Mouse (Mus musculus) neural tube, embryonic 13.5 days (tissue): ENCODE measurements around the gene Arl5b. TPM values are rescaled to one million over a fixed set of nuclear protein-coding genes. Genes with fewer than 3 reads are reported as not detected.

Experiments
- ATAC-seq: fragments of 200-750 bp; cut with Nextera tagmentation; 2 replicates; pipeline ENCODE4 v1.8.0; 2017; ENCODE audit warnings: low read depth, mild to moderate bottlenecking, moderate TSS enrichment, moderate library complexity
- H3K27ac ChIP-seq: fragments of 300-500 bp; sonication (generic); replicated peaks from 2 replicates; pipeline ENCODE4 v1.5.1; 2015; ENCODE audit warnings: moderate library complexity, mild to moderate bottlenecking, inconsistent platforms
- H3K27me3 ChIP-seq: fragments of 300-500 bp; sonication (generic); 2 replicates; pipeline ENCODE4 v1.6.1; 2015; ENCODE audit warnings: mild to moderate bottlenecking, inconsistent platforms
- H3K36me3 ChIP-seq: fragments of 300-500 bp; sonication (generic); 2 replicates; pipeline ENCODE4 v1.6.1; 2015; ENCODE audit warnings: mild to moderate bottlenecking, inconsistent platforms
- H3K4me1 ChIP-seq: fragments of 300-500 bp; sonication (generic); replicated peaks from 2 replicates; pipeline ENCODE4 v1.6.1; 2015; ENCODE audit warnings: inconsistent platforms
- H3K4me2 ChIP-seq: fragments of 300-500 bp; sonication (generic); 2 replicates; pipeline ENCODE4 v1.6.1; 2015; ENCODE audit warnings: inconsistent platforms, mild to moderate bottlenecking, moderate library complexity
- H3K4me3 ChIP-seq: fragments of 300-500 bp; sonication (generic); 2 replicates; pipeline ENCODE4 v1.5.1; 2015; ENCODE audit warnings: mild to moderate bottlenecking, inconsistent platforms
- H3K9ac ChIP-seq: fragments of 300-500 bp; sonication (generic); 2 replicates; pipeline ENCODE4 v1.6.1; 2015; ENCODE audit warnings: moderate library complexity, mild to moderate bottlenecking, inconsistent platforms
- H3K9me3 ChIP-seq: fragments of 300-500 bp; sonication (generic); 2 replicates; pipeline ENCODE4 v1.6.1; 2016; ENCODE audit warnings: inconsistent platforms
- WGBS: fragments of 180-500 bp; shearing (Covaris S2); methylation state at CpG from one replicate; pipeline ENCODE4 v1.1.7; 2015; 5-methylcytosine and 5-hydroxymethylcytosine counted together
- polyA plus RNA-seq: library from polyadenylated mRNA; unstranded; fragments of >200 nt; fragmentation: Nextera tagmentation; extraction: Ambion mirVana; gene quantifications from 2 replicates; pipeline ENCODE4 v1.2.1, GENCODE M21; 2015

The Arl5b gene
- polyA plus RNA-seq, 1 experiment from 2014 or later = 37.1 TPM

GRCm38 (mm10) chr2:15063815-15064214 lies 14.6 kb downstream of the Arl5b start:
- 82% methylated on average over 1 of the region's 1 CpGs for WGBS
- Histone ChIP-seq H3K4me1 (peaks cover 45% of the 10 kb centered on the region), H3K9ac (no peak overlapping the region), H3K27me3 (no peaks in the 10 kb centered on the region), H3K27ac (no peak overlapping the region), H3K4me2 (no peak overlapping the region), H3K36me3 (peaks cover 10% of the 10 kb centered on the region; the same call in 1 of the 2 replicates), H3K4me3 (no peak overlapping the region), H3K9me3 (no peaks in the 10 kb centered on the region)
- ATAC-seq = no peak

GRCm38 (mm10) chr2:15064380-15065269 lies 15.4 kb downstream of the Arl5b start:
- no peak for ATAC-seq
- H3K9ac ChIP-seq = no peak overlapping the region
- no peaks in the 10 kb centered on the region for H3K27me3 ChIP-seq
- peaks cover 16% of the 10 kb centered on the region; the same call in 1 of the 2 replicates for H3K36me3 ChIP-seq
- no peak overlapping the region for H3K4me2 ChIP-seq
- H3K27ac ChIP-seq = no peak overlapping the region
- peaks cover 43% of the 10 kb centered on the region for H3K4me1 ChIP-seq
- no peak overlapping the region for H3K4me3 ChIP-seq
- no peaks in the 10 kb centered on the region for H3K9me3 ChIP-seq
- 54% methylated on average over 7 of the region's 7 CpGs for WGBS

- Histone ChIP-seq H3K4me3 (no peak overlapping the region), H3K9me3 (no peaks in the 10 kb centered on the region), H3K9ac (no peak overlapping the region), H3K4me1 (peaks cover 42% of the 10 kb centered on the region), H3K27me3 (no peaks in the 10 kb centered on the region), H3K27ac (no peak overlapping the region), H3K4me2 (no peak overlapping the region), H3K36me3 (peaks cover 22% of the 10 kb centered on the region)
- WGBS = 77% methylated on average over 2 of the region's 2 CpGs
- ATAC-seq = no peak
Observed at GRCm38 (mm10) chr2:15065447-15065846, 16.3 kb downstream of the Arl5b start.

GRCm38 (mm10) chr2:15067091-15067490 lies 17.9 kb downstream of the Arl5b start:
- WGBS = 74% methylated on average over 5 of the region's 5 CpGs
- Histone ChIP-seq H3K36me3 (peaks cover 35% of the 10 kb centered on the region), H3K27ac (no peak overlapping the region), H3K4me2 (no peak overlapping the region), H3K4me1 (peaks cover 37% of the 10 kb centered on the region), H3K9me3 (no peaks in the 10 kb centered on the region), H3K27me3 (no peaks in the 10 kb centered on the region), H3K4me3 (no peak overlapping the region), H3K9ac (no peak overlapping the region)
- no peak for ATAC-seq

GRCm38 (mm10) chr2:15083702-15084101 lies 34.5 kb downstream of the Arl5b start:
- Histone ChIP-seq H3K27ac (no peak overlapping the region), H3K4me3 (no peak overlapping the region), H3K9ac (no peak overlapping the region), H3K9me3 (no peaks in the 10 kb centered on the region), H3K27me3 (no peaks in the 10 kb centered on the region), H3K4me1 (no peaks in the 10 kb centered on the region), H3K4me2 (no peak overlapping the region), H3K36me3 (peaks cover 42% of the 10 kb centered on the region)
- WGBS = 100% methylated on average over 2 of the region's 2 CpGs
- no peak for ATAC-seq

GRCm38 (mm10) chr2:15087308-15087707 lies 38.1 kb downstream of the Arl5b start:
- Histone ChIP-seq H3K4me3 (no peak overlapping the region), H3K27me3 (no peaks in the 10 kb centered on the region), H3K9ac (no peak overlapping the region), H3K4me2 (no peak overlapping the region), H3K36me3 (peaks cover 18% of the 10 kb centered on the region), H3K27ac (no peak overlapping the region), H3K4me1 (no peaks in the 10 kb centered on the region), H3K9me3 (no peaks in the 10 kb centered on the region)
- no peak for ATAC-seq
- WGBS = 92% methylated on average over 1 of the region's 1 CpGs

- H3K27ac ChIP-seq = no peak overlapping the region
- H3K9me3 ChIP-seq = no peaks in the 10 kb centered on the region
- ATAC-seq = no peak
- no peaks in the 10 kb centered on the region for H3K4me1 ChIP-seq
- no peak overlapping the region for H3K4me2 ChIP-seq
- no peaks in the 10 kb centered on the region for H3K36me3 ChIP-seq
- WGBS = 67% methylated on average over 3 of the region's 3 CpGs
- no peaks in the 10 kb centered on the region for H3K27me3 ChIP-seq
- H3K9ac ChIP-seq = no peak overlapping the region
- no peak overlapping the region for H3K4me3 ChIP-seq
Observed at GRCm38 (mm10) chr2:15096514-15097090, 47.4 kb downstream of the Arl5b start.

GRCm38 (mm10) chr2:15104386-15104785 lies 55.2 kb downstream of the Arl5b start:
- Histone ChIP-seq H3K4me1 (no peaks in the 10 kb centered on the region), H3K4me2 (no peak overlapping the region), H3K9ac (no peak overlapping the region), H3K27ac (no peak overlapping the region), H3K4me3 (no peak overlapping the region), H3K36me3 (no peaks in the 10 kb centered on the region), H3K9me3 (no peaks in the 10 kb centered on the region), H3K27me3 (no peaks in the 10 kb centered on the region)
- ATAC-seq = no peak
- WGBS = 71% methylated on average over 1 of the region's 1 CpGs

- no peaks in the 10 kb centered on the region for H3K27me3 ChIP-seq
- no peaks in the 10 kb centered on the region for H3K36me3 ChIP-seq
- no peaks in the 10 kb centered on the region for H3K9me3 ChIP-seq
- H3K4me3 ChIP-seq = no peak overlapping the region
- 42% methylated on average over 2 of the region's 2 CpGs for WGBS
- no peak overlapping the region for H3K9ac ChIP-seq
- H3K27ac ChIP-seq = no peak overlapping the region
- no peak for ATAC-seq
- no peak overlapping the region for H3K4me2 ChIP-seq
- H3K4me1 ChIP-seq = peaks cover 3% of the 10 kb centered on the region; the same call in 1 of the 2 replicates
Observed at GRCm38 (mm10) chr2:15111290-15111689, 62.1 kb downstream of the Arl5b start.

- Histone ChIP-seq H3K4me3 (no peak overlapping the region), H3K27ac (no peak overlapping the region), H3K4me2 (no peak overlapping the region), H3K9ac (no peak overlapping the region), H3K4me1 (peaks cover 3% of the 10 kb centered on the region; the same call in 1 of the 2 replicates), H3K36me3 (no peaks in the 10 kb centered on the region), H3K27me3 (no peaks in the 10 kb centered on the region), H3K9me3 (no peaks in the 10 kb centered on the region)
- WGBS = 32% methylated on average over 1 of the region's 1 CpGs
- ATAC-seq = no peak
Observed at GRCm38 (mm10) chr2:15111808-15112440, 62.7 kb downstream of the Arl5b start.

GRCm38 (mm10) chr2:15112741-15113140 lies 63.5 kb downstream of the Arl5b start:
- Histone ChIP-seq H3K9ac (no peak overlapping the region), H3K4me2 (no peak overlapping the region), H3K4me3 (no peak overlapping the region), H3K27me3 (no peaks in the 10 kb centered on the region), H3K9me3 (no peaks in the 10 kb centered on the region), H3K36me3 (no peaks in the 10 kb centered on the region), H3K27ac (no peak overlapping the region), H3K4me1 (peaks cover 3% of the 10 kb centered on the region; the same call in 1 of the 2 replicates)
- no peak for ATAC-seq
- WGBS = 88% methylated on average over 6 of the region's 6 CpGs

- H3K4me1 ChIP-seq = no peaks in the 10 kb centered on the region
- no peak overlapping the region for H3K4me3 ChIP-seq
- ATAC-seq = no peak
- H3K9me3 ChIP-seq = no peaks in the 10 kb centered on the region
- no peaks in the 10 kb centered on the region for H3K36me3 ChIP-seq
- H3K27ac ChIP-seq = no peak overlapping the region
- no peak overlapping the region for H3K9ac ChIP-seq
- WGBS = 94% methylated on average over 1 of the region's 1 CpGs
- H3K27me3 ChIP-seq = no peaks in the 10 kb centered on the region
- no peak overlapping the region for H3K4me2 ChIP-seq
Observed at GRCm38 (mm10) chr2:15121217-15121680, 72.1 kb downstream of the Arl5b start.
